Mouse (Mus musculus): ENCODE data around the gene Cab39. TPM values are rescaled to one million over a fixed set of nuclear protein-coding genes. Genes with fewer than 3 reads are reported as not detected.
"Not testable (repeated sequence)": the region's sequence is repeated elsewhere in the genome, so short reads cannot be mapped to it uniquely, and the experiment has no call there.

Cab39 gene
- total RNA-seq, 4 experiments from 2014 or later: 177 to 206 (median 195) TPM

DNA sequence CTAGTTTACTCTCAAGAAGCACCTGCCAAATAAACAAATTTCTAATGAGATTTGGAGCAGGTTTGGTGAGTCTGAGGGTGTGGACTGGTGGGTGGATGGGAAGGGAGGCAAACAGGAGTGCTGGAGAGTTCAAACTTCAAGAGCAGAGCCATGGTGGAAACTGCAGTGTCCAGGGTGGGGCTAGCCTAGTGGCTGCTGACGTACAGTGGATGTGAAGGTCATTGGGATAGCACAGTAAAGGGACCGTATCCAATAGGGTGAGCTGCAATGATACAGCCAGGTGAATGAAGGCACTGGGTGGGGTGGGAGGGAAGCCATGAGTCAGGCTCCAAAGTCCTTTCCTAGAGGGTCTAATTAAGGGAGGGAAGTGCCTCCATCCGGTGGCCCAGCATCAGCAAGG lies 2.7 kb upstream of the Cab39 start:
- no peak for DNase-seq (ENCODE audit: low spot score in 2 of 2)

DNA sequence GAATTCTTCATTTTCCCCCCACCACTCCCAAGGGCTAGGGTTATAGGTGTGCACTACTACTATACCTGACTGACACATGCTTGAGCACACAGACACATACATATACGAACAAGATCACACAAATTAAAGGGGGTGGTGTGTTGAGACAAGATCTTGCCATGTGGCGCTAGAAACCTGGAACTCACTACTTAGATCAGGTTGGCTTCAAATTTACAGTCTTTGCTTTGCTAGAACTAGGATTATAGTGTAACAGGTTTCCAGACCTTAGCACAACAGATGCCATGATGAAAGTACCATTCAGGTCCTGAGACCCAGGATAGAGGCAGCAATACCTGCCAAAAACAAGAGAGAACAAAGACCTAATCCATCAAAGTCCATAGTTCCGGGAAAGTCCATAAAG lies 1.8 kb upstream of the Cab39 start:
- DNase-seq (ENCODE audit: low spot score in 2 of 2): no peak

DNA sequence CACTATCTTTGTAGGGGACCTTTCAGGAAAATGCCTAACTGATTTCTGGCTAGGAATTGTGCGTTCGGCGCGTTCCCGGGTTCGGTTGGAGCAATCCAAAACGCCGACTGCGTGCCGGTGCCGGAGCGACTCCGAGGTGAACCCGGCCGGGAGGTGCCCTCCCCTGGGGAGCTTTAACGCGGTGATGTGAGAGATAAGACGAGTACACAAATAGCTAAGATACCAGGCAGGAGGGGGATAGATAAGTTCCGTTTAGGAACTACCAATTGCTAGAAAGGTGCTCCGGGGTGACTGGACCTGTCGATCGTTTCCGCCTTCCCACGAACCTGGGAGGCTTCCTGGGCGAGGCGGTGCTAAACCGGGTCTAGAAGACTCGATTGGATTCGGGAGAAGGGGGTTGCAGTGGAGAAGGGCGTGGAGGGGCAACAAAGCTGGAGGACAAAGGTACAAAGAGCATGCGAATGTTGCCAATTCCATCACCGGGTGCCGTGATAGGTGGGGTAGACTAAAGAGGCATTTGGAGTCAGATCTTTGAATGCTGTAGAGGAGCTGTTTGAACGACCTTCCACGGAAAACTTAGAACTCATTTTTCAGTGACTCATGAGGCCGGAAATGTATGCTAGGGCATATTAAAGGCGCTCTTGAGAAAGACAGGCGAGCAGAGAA lies 998 bp downstream of the Cab39 start:
- peak; percentile 9 to 27 for DNase-seq (ENCODE audit: low spot score in 2 of 2)

DNA sequence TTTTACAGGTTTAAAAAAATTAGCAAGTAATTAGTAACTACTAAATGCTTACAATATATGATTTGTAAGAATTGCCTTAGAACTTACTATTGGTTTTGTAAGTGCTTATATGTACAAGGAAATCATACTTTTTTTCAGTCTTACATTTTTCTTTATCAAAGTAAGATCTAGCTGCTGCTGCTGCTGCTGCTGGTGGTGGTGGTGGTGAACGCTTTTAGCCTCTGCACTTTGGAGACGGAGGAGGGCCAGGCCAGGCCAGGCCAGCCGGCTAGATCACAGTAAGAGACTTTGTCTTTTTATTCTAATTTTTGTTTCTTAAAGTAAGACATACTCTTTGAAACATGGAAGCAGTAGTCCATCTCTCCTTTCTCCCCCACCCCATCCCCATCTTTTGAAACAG lies 2.0 kb downstream of the Cab39 start:
- DNase-seq (ENCODE audit: low spot score in 2 of 2): no peak

DNA sequence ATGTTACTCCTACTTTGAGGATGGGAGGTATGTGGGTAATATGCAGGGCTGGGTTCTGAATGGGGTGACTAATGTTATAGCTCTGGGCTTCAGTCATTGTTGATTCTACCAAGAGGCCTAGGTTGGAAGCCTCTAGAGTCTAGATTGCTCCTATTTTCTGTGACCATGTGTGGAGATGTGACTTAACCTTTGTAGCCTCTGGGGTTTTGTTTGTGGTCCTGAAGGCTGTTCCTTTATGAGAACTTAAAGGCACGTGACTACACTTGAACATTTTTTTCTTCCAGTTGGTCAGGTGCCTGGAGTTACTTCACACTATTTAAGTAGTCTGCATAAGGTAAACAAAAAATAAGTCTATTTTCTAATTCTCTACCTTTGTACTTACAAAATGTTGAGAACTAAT lies 6.5 kb downstream of the Cab39 start:
- no peak for DNase-seq (ENCODE audit: low spot score in 2 of 2)

DNA sequence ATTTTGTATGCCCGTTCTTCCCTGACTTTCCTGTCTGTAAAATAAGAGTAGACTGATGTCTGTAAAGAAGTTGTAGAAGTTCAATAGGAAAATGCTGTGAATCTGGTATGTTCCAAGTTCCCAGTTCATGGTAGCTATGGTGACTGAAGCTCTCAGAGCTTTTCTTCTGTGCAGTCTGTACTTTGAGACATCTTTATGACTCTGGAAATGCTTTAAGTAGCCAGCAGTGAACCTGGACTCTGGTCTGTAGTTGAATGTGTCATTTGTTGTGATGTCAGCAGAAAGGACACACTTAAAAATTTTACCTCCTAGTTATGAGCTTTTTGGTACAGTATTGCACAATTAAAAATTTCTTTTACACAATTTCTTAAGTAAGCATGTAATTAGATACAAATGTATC lies 9.3 kb downstream of the Cab39 start:
- DNase-seq (ENCODE audit: low spot score in 2 of 2): no peak

DNA sequence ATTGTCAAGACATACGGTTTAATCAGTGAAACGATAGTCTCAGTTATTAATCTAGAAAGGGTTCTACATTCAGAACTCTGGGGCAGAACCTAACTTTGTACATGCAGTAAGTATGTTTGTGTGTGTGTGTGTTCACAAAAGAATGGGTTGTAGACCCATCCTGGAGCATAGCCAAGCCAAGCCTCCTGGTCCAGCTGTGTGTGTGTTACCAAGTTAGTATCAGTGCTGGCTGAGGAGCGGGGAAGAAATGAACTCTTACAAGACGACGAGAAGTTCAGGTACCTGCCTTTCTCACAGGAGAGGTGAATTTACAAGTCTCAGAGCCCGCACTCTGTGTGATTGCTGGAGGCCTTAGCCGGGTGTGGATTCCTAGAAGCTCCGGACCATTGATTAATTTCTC lies 11.3 kb downstream of the Cab39 start:
- DNase-seq (ENCODE audit: low spot score in 2 of 2): no peak

DNA sequence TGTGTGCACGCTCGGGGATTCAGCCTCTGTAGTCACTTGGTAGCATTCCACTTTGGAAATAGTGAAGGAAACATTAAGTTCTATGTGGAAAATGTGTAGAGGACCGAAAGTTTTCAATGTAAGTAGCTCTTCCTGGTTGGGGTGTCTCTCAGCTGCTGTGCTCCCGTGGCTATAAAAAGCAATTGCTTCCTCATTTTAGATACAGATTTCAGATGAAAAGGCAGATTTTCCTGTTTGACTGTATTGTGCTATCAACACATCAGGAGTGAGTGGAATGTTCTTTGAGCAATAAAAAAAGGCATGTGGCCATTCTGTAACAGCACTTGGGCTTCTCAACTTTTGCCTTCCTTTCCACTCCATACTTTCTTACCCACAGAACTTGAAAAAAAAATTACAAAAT lies 16.0 kb downstream of the Cab39 start:
- DNase-seq (ENCODE audit: low spot score in 2 of 2): no peak

DNA sequence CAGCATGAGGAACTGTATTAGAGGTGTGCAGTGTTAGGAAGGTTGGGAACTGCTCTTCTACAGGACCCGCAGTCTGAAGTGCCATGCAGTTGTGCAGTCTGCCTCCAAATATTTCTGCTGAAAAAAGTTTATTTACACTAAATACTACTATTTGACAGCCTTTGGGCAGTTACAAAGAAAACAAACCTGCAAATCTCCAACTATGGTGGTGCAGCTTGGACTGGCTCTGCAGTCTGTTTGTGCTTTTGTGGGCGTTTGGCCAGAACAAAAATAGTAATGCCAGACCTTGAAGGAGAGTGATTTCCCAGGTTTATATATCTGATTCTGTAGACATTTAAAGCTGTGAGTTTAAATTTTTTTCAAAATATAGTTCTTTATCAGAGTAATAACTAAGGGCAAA lies 17.1 kb downstream of the Cab39 start:
- DNase-seq (ENCODE audit: low spot score in 2 of 2): no peak

DNA sequence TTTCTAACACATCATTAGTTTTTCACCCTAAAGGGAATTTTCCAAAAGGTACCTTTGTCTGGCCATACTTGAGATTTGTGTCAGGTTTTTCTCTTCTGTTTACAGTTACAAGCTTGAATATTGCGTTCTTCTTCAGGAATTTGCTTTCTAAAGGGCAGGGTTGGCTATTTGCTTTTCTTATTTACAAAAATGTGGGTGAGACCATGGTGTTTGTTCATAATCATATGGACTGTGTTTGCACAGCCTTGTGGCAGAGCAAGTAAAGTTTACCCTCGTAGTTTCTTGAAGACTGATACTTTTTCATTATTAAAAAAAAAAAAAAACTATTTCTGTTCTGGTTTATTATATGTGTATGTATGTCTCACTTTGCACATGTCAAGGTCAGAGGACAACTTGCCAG lies 17.5 kb downstream of the Cab39 start:
- DNase-seq (ENCODE audit: low spot score in 2 of 2): no peak

DNA sequence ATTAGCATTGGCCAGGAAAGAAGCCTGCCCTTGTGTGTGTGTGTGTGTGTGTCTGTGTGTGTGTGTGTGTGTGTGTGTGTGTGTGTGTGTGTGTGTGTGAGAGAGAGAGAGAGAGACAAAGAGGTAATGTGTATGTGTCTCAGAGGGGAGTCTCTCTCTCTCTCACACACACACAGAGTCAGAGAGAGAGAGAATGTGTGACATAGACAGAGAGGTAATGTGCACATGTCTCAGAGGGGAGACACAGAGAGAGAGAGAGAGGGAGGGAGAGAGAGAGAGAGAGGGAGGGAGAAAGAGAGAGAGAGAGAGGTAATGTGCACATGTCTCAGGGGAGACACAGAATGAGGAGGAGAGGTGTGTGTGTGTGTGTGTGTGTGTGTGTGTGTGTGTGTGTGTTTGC lies 21.0 kb downstream of the Cab39 start:
- DNase-seq (ENCODE audit: low spot score in 2 of 2): not testable (repeated sequence)

DNA sequence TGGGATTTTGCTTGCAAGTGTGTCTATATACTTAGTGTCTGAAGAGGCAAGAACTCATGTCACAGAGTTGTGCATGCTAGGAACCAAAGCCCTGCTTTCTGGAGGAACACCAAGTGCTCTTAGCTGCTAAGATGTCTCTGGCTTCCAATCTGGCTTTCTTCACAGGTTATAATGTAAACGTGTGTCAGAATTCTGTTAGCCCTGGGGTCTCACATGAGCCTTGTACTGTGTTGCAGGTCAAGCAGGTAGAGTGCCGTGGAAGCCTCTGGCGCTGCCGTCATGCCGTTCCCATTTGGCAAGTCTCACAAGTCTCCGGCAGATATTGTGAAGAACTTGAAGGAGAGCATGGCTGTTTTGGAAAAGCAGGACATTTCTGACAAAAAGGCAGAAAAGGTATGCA lies 24.9 kb downstream of the Cab39 start:
- DNase-seq (ENCODE audit: low spot score in 2 of 2): no peak

DNA sequence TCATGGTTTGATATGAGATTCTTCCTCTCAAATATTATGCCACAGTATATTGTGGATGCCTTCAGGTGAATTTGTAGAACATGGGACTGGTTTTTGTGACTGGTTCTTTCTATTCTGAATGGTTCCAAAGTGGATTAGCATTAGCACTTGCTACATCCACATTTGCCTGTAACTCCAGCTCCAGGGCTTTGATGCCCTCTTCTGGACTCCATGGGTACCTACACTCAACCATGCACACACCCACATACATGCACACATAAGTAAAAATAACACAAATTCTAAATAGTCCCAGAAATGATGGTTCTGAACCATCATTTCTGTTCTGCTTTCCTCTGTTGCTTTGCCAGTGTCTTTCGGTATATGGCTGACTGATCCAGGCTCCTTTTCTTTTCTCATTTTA lies 26.5 kb downstream of the Cab39 start:
- no peak for DNase-seq (ENCODE audit: low spot score in 2 of 2)

DNA sequence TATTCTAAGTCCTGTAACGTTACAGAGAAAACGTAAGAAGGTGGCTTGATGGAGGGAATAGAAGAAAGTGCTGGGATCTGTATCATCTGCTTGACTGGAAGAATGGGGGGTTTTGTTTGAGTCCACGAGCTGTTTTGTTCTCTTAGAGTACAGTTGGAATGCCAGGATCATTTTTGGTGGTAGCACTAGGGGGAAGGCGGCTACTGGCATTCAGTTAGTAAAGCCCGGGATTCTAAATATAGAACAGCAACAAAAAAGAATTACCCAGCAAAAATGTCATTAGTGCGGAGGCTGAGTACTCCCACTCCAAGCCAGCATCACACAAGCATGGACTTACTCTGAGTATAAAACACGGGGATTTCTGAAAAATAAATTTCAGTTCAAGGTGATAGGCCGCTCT lies 29.0 kb downstream of the Cab39 start:
- DNase-seq (ENCODE audit: low spot score in 2 of 2): no peak

DNA sequence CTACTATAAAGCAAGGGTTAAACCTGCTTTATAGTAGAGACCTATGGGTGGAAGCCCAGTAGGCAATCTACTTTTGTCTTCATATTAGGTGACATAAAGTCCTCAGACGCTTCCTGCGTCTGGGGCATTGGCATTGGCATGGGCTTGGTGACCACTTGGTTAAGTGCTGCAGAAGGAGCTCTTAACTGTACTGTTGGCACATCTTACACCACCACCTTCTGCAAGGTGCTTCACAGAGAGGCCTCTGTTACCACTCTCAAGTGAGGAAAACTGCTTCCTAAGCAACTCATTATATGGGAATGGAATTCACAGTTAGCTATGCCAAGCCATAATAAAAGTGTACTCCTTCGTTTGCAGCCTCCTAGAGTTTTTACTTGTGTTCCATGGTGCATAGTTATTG lies 31.7 kb downstream of the Cab39 start:
- DNase-seq (ENCODE audit: low spot score in 2 of 2): no peak

DNA sequence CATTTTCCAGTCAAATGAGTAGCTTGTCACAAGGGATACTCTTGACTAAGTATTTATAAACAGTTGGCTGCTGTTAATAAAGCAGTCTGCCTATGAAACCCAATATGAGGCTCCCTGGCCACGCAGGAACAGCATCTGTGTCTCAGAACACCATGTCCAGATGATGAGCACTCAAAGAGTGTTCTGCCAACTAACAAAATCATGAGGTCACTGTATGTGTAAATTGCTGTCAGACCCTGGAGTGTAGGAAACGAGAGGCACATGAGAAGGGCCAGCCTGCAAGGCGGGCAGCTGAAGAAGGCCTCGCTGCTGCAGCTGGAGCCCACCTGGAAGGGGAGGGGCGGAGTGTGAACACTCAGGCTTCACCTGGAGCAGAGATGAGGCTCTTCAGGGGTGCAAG lies 33.9 kb downstream of the Cab39 start:
- peak; percentile 68 to 69 for DNase-seq (ENCODE audit: low spot score in 2 of 2)

DNA sequence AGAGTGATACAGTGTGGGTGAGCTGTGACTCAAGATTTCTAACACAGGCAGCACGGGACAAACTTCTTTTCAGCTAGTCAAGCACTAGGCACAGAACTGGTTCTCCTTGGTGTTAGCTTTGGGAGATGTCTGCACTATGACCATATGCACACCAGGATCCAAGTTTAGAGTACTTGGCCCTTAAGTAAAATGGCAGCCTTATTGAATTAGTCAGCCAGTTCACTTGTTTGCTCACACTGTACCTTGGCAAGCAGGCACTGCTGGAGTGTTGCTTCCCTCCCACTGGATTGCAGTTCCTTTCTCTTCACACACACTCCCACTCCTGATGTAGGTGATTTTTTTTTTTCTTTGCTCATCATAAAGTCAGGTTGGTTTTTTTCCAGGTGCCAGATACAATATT lies 35.8 kb downstream of the Cab39 start:
- no peak for DNase-seq (ENCODE audit: low spot score in 2 of 2)

DNA sequence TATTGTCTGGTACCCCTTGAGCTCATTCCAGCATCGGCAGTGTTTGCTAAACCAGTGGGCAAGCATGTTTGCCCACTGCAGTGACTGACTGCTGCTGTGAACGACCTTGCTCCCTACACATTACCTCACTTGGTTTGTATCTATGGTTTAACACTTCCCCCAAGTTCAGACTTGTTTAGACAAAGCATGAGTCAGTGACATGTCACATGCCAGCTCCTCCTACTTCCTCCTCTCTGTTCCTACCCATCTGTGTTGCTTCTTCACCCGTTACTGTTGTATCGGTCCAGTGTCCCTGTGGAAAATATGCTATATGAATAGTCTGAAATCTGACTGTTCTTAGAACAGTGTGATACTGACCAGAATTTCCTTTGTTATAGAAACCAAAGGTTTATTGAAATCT lies 44.8 kb downstream of the Cab39 start:
- DNase-seq (ENCODE audit: low spot score in 2 of 2): no peak

DNA sequence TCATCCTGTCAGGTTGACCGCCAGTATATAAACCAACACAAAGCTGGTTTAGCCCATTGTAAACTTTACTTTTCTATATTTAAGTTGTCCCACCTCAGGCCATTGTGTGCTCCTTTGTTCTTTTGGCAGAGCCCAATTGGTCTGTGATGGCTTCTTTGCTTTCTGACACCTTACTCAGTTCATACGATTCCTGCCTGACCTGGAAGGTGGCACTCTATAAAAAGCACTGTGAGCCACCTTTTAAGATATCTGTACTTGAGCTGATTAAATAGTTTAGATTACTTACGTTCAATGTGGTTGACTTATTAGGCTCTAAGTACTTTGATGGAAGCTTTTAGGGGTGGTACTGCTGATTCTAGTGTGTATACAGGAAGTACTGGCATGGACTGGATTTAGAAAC lies 46.1 kb downstream of the Cab39 start:
- no peak for DNase-seq (ENCODE audit: low spot score in 2 of 2)

DNA sequence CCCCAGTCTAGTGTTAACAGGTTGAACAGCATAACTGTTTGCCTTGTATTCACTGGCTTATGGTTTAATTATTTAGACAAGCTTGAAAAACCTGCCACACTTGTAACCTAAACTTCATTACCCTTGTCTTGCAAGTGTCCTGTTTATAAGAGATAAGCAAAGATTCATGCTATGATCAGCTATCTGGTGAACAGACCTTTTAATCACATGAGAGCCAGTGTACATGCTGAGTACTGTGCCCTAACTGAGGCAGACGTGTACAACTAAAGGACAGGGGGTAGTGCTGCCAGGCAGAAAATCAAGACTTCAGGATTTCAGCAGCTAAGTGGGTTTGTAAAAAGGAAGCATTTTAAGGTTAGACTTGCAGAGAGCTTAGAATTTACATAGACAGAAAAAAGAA lies 46.5 kb downstream of the Cab39 start:
- no peak for DNase-seq (ENCODE audit: low spot score in 2 of 2)

DNA sequence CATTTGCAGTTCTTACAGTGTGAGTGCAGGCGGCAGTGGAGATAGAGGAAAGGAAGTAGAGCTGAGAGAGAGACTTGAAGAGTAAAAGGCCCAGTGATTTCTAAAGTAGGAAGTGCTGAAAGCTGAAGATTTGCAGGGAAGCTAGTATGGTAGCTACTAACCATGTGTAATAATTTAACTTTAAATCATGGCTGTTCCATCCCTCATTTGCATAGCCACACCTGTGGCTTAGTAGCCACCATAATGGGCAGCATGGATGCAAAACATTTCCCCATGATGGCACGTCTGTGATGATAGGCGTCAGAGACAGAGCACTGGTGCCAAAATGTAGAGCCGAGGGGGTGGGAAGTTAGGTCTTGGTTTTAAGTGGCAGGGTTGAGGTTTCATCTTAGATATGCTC lies 47.2 kb downstream of the Cab39 start:
- no peak for DNase-seq (ENCODE audit: low spot score in 2 of 2)

DNA sequence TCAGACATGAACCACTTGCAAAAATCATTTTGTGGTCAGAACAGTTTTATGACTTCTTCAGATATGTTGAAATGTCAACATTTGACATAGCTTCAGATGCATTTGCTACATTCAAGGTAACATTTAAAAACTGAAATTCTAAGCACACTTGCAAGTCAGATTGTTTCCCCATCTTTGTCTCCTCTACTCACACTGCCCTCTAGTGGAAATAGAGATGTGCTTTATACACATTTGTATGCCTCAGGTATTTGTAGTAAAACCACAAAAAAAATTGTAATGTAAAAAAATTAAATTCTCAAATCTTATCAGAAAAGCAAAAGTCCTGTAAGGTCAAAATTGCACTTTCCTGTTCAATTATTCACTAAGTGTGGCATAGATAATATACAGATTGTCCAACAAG lies 49.0 kb downstream of the Cab39 start:
- DNase-seq (ENCODE audit: low spot score in 2 of 2): no peak

DNA sequence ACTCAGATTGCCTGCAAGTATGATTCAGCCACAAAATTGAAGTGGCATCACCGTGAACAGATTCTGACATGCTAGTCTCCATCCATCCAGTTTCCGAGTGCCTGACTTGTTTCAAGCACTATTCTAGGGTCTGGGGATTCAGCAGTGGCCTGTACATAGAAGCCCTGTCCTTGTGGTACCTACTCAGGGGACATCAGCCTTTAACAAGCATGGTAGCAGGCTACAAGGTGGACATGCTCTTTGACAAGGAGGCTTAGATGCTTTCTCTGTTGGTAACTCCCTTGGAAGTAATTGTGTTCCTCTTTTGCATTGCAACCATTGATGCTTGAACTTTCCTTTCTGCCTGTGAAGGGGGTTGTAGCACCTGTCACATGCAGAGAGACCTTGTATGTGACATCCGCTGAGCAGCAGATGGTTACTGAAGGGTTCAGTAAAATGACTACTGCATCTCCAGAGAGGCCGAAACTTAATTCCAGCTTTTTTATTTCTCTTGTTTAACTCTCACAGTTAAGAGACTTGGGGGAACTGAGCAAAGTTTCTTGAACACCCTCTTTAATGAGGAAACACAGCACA lies 50.1 kb downstream of the Cab39 start:
- no peak for DNase-seq (ENCODE audit: low spot score in 2 of 2)

DNA sequence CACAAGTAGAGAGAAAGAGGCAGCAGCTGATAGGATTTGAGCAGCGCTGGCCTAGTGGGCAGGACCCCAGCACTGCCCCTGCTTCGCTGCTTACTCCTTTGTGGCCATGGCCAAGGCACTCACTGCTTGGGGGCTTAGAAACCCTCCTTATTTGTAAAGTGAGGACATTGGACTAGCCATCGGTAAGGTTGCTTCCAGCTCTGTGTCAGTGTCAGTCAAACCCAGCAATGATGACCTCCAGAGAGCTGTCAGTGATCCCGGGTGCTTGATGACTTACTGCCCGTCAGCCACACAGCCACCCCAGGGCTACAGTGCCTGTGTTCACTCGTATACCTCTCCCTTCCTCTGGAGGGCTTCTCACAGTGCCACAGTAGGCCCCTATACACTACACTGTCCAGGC lies 51.7 kb downstream of the Cab39 start:
- DNase-seq (ENCODE audit: low spot score in 2 of 2): no peak
